Mouse (Mus musculus) liver, embryonic 11.5 days (tissue): ENCODE results near the gene Galnt17. TPM values are rescaled to one million over a fixed set of nuclear protein-coding genes. Genes with fewer than 3 reads are reported as not detected.

Experiments used
- ATAC-seq: fragments of 200-750 bp; cut with Nextera tagmentation; replicated peaks from 2 replicates; pipeline ENCODE4 v1.8.0; 2017; ENCODE audit warnings: moderate number of reproducible peaks, mild to moderate bottlenecking, moderate TSS enrichment, moderate library complexity; ENCODE audit not compliant: low FRiP score
- DNase-seq: peaks from one replicate; pipeline ENCODE4 v3.0.0-alpha.2; 2017; ENCODE audit warnings: low spot score
- H3K27ac ChIP-seq: fragments of 300-500 bp; sonication (generic); 2 replicates; pipeline ENCODE4 v1.5.1; 2014; ENCODE audit warnings: mild to moderate bottlenecking, low read depth, low read length, control low read depth
- H3K27me3 ChIP-seq: fragments of 300-500 bp; sonication (generic); replicated peaks from 2 replicates; pipeline ENCODE4 v1.6.1; 2014; ENCODE audit warnings: low read length, mixed read lengths; ENCODE audit not compliant: control insufficient read depth, insufficient read depth
- H3K36me3 ChIP-seq: fragments of 300-500 bp; sonication (generic); 2 replicates; pipeline ENCODE4 v1.6.1; 2014; ENCODE audit warnings: mild to moderate bottlenecking, low read length, moderate library complexity, mixed read lengths; ENCODE audit not compliant: control insufficient read depth, insufficient read depth
- H3K4me1 ChIP-seq: fragments of 300-500 bp; sonication (generic); replicated peaks from 2 replicates; pipeline ENCODE4 v1.6.1; 2014; ENCODE audit warnings: low read length, mixed read lengths; ENCODE audit not compliant: control insufficient read depth, insufficient read depth
- H3K4me2 ChIP-seq: fragments of 300-500 bp; sonication (generic); 2 replicates; pipeline ENCODE4 v1.6.1; 2014; ENCODE audit warnings: mild to moderate bottlenecking, control low read depth, moderate library complexity
- H3K4me3 ChIP-seq: fragments of 300-500 bp; sonication (generic); 2 replicates; pipeline ENCODE4 v1.5.1; 2014; ENCODE audit warnings: low read depth, low read length, control low read depth
- H3K9ac ChIP-seq: fragments of 300-500 bp; sonication (generic); 2 replicates; pipeline ENCODE4 v1.6.1; 2014; ENCODE audit warnings: low read depth, low read length, control low read depth
- H3K9me3 ChIP-seq: fragments of 300-500 bp; sonication (generic); 2 replicates; pipeline ENCODE4 v1.6.1; 2016; ENCODE audit warnings: low read length, inconsistent platforms, mixed read lengths; ENCODE audit not compliant: control insufficient read depth
- WGBS: fragments of 180-500 bp; shearing (Covaris S2); extraction: QIAGEN DNeasy Blood & Tissue Kit; methylation state at CpG from one replicate; pipeline ENCODE4 v1.1.7; 2014; 5-methylcytosine and 5-hydroxymethylcytosine counted together
- polyA plus RNA-seq: library from polyadenylated mRNA; unstranded; fragments of >200 nt; fragmentation: Nextera tagmentation; extraction: Ambion mirVana; gene quantifications from 2 replicates; pipeline ENCODE4 v1.2.1, GENCODE M21; 2014

Galnt17 gene
- polyA plus RNA-seq, 1 experiment from 2014 or later = 0.34 TPM

- Histone ChIP-seq H3K4me3 (peak overlapping the region; percentile 51), H3K36me3 (no peaks in the 10 kb centered on the region), H3K4me1 (no peaks in the 10 kb centered on the region), H3K27ac (no peak overlapping the region), H3K9me3 (no peaks in the 10 kb centered on the region), H3K27me3 (peaks cover 31% of the 10 kb centered on the region), H3K9ac (no peak overlapping the region), H3K4me2 (peak overlapping the region; percentile 58)
- WGBS = 2% methylated on average over 39 of the region's 39 CpGs
- ATAC-seq = no peak
- peak; percentile 39 for DNase-seq
These were observed 1.9 kb downstream of the Galnt17 start for GRCm38 (mm10) chr5:131306321-131306907.

GRCm38 (mm10) chr5:131305223-131305622 is 3.1 kb downstream of the Galnt17 start:
- ATAC-seq (no peak), DNase-seq (no peak)
- no peaks in the 10 kb centered on the region for H3K9me3 ChIP-seq
- 62% methylated on average over 5 of the region's 5 CpGs for WGBS
- no peaks in the 10 kb centered on the region for H3K4me1 ChIP-seq
- no peak overlapping the region for H3K4me2 ChIP-seq
- H3K27ac ChIP-seq = no peak overlapping the region
- H3K27me3 ChIP-seq = peaks cover 31% of the 10 kb centered on the region
- no peak overlapping the region for H3K9ac ChIP-seq
- no peak overlapping the region for H3K4me3 ChIP-seq
- H3K36me3 ChIP-seq = no peaks in the 10 kb centered on the region

GRCm38 (mm10) chr5:131301526-131301925 is 6.8 kb downstream of the Galnt17 start:
- DNase-seq = no peak
- H3K36me3 ChIP-seq = no peaks in the 10 kb centered on the region
- H3K27ac ChIP-seq = no peak overlapping the region
- no peak overlapping the region for H3K9ac ChIP-seq
- H3K9me3 ChIP-seq = no peaks in the 10 kb centered on the region
- H3K27me3 ChIP-seq = peaks cover 15% of the 10 kb centered on the region
- H3K4me2 ChIP-seq = no peak overlapping the region
- no peak for ATAC-seq
- no peaks in the 10 kb centered on the region for H3K4me1 ChIP-seq
- 78% methylated on average over 3 of the region's 3 CpGs for WGBS
- H3K4me3 ChIP-seq = no peak overlapping the region

GRCm38 (mm10) chr5:131293726-131294449 is 14.4 kb downstream of the Galnt17 start:
- DNase-seq = no peak
- Histone ChIP-seq H3K36me3 (no peaks in the 10 kb centered on the region), H3K9ac (no peak overlapping the region), H3K27me3 (no peaks in the 10 kb centered on the region), H3K4me3 (no peak overlapping the region), H3K4me2 (no peak overlapping the region), H3K9me3 (no peaks in the 10 kb centered on the region), H3K4me1 (no peaks in the 10 kb centered on the region), H3K27ac (no peak overlapping the region)
- no peak for ATAC-seq
- 86% methylated on average over 16 of the region's 16 CpGs for WGBS

GRCm38 (mm10) chr5:131287091-131287490 is 21.2 kb downstream of the Galnt17 start:
- Histone ChIP-seq H3K9ac (no peak overlapping the region), H3K27ac (no peak overlapping the region), H3K4me1 (no peaks in the 10 kb centered on the region), H3K36me3 (no peaks in the 10 kb centered on the region), H3K4me2 (no peak overlapping the region), H3K4me3 (no peak overlapping the region), H3K9me3 (no peaks in the 10 kb centered on the region), H3K27me3 (no peaks in the 10 kb centered on the region)
- WGBS = 82% methylated on average over 6 of the region's 6 CpGs
- DNase-seq (no peak), ATAC-seq (no peak)

GRCm38 (mm10) chr5:131286680-131287079 is 21.6 kb downstream of the Galnt17 start:
- H3K27me3 ChIP-seq = no peaks in the 10 kb centered on the region
- WGBS = 91% methylated on average over 2 of the region's 2 CpGs
- no peak overlapping the region for H3K27ac ChIP-seq
- H3K9me3 ChIP-seq = no peaks in the 10 kb centered on the region
- no peak for DNase-seq
- H3K9ac ChIP-seq = no peak overlapping the region
- H3K4me1 ChIP-seq = no peaks in the 10 kb centered on the region
- no peak overlapping the region for H3K4me2 ChIP-seq
- H3K4me3 ChIP-seq = no peak overlapping the region
- H3K36me3 ChIP-seq = no peaks in the 10 kb centered on the region
- ATAC-seq = no peak

GRCm38 (mm10) chr5:131280349-131280748 is 27.9 kb downstream of the Galnt17 start:
- no peaks in the 10 kb centered on the region for H3K9me3 ChIP-seq
- ATAC-seq = no peak
- no peak for DNase-seq
- no peak overlapping the region for H3K27ac ChIP-seq
- no peaks in the 10 kb centered on the region for H3K4me1 ChIP-seq
- H3K4me2 ChIP-seq = no peak overlapping the region
- 47% methylated on average over 2 of the region's 2 CpGs for WGBS
- H3K4me3 ChIP-seq = no peak overlapping the region
- H3K9ac ChIP-seq = no peak overlapping the region
- H3K27me3 ChIP-seq = no peaks in the 10 kb centered on the region
- no peaks in the 10 kb centered on the region for H3K36me3 ChIP-seq

- ATAC-seq (no peak), DNase-seq (no peak)
- Histone ChIP-seq H3K9me3 (no peaks in the 10 kb centered on the region), H3K4me3 (no peak overlapping the region), H3K27me3 (no peaks in the 10 kb centered on the region), H3K36me3 (no peaks in the 10 kb centered on the region), H3K9ac (no peak overlapping the region), H3K4me1 (no peaks in the 10 kb centered on the region), H3K27ac (no peak overlapping the region), H3K4me2 (no peak overlapping the region)
- 71% methylated on average over 10 of the region's 10 CpGs for WGBS
These were observed 29.0 kb downstream of the Galnt17 start for GRCm38 (mm10) chr5:131279286-131279685.

- Histone ChIP-seq H3K4me1 (no peaks in the 10 kb centered on the region), H3K4me3 (no peak overlapping the region), H3K27me3 (no peaks in the 10 kb centered on the region), H3K9ac (no peak overlapping the region), H3K4me2 (no peak overlapping the region), H3K9me3 (no peaks in the 10 kb centered on the region), H3K27ac (no peak overlapping the region), H3K36me3 (no peaks in the 10 kb centered on the region)
- WGBS = 92% methylated on average over 7 of the region's 7 CpGs
- no peak for DNase-seq
- ATAC-seq = no peak
These were observed 31.1 kb downstream of the Galnt17 start for GRCm38 (mm10) chr5:131277227-131277626.
